Mouse (Mus musculus) CH12.LX (cell line): ENCODE data around the gene Cnpy1. TPM values are rescaled to one million over a fixed set of nuclear protein-coding genes. Genes with fewer than 3 reads are reported as not detected.

Source experiments
- DNase-seq: peaks from one replicate; pipeline ENCODE4 v3.0.0-alpha.2; 2013; ENCODE audit errors: extremely low read depth
- H3K27ac ChIP-seq: 2 replicates; pipeline ENCODE4 v1.5.1; 2012; ENCODE audit warnings: low read depth, mild to moderate bottlenecking, control low read depth, moderate library complexity; ENCODE audit not compliant: insufficient read depth
- H3K27me3 ChIP-seq: replicated peaks from 2 replicates; pipeline ENCODE3; 2012; ENCODE audit warnings: inconsistent platforms
- H3K36me3 ChIP-seq, 2 experiments: replicated peaks in 1 of 2; 2 replicates each; pipeline versions ENCODE3 to v1.6.1; 2012; ENCODE audit warnings: inconsistent platforms in 1 of 2, low read length in 1 of 2, mild to moderate bottlenecking in 1 of 2, mixed read lengths in 1 of 2, moderate library complexity in 1 of 2; ENCODE audit not compliant: control insufficient read depth in 1 of 2, insufficient read depth in 1 of 2
- H3K4me1 ChIP-seq, 2 experiments: 2 replicates each; pipeline ENCODE4 v1.6.1; 2012; ENCODE audit warnings: inconsistent platforms in 1 of 2, moderate library complexity in 1 of 2; ENCODE audit not compliant: insufficient read depth in 2 of 2, control insufficient read depth in 1 of 2
- H3K4me2 ChIP-seq: 2 replicates; pipeline ENCODE4 v1.6.1; 2012; ENCODE audit warnings: low read depth, mild to moderate bottlenecking, control low read depth; ENCODE audit not compliant: poor library complexity, insufficient read depth, severe bottlenecking
- H3K4me3 ChIP-seq, 3 experiments: fragments of 150-350 bp in 1 of 3; sonication (generic) in 1 of 3; replicated peaks in 1 of 3; 2 replicates each; pipeline versions ENCODE3 to v1.5.1; 2011 to 2012; ENCODE audit warnings: low read depth in 2 of 3, low read length in 2 of 3, mild to moderate bottlenecking in 2 of 3, moderate library complexity in 2 of 3, control low read depth in 1 of 3, improper control_type of control experiment in 1 of 3, inconsistent platforms in 1 of 3, mixed read lengths in 1 of 3; ENCODE audit not compliant: poor library complexity in 1 of 3
- H3K79me2 ChIP-seq: replicated peaks from 2 replicates; pipeline ENCODE4 v1.6.1; 2012; ENCODE audit warnings: mild to moderate bottlenecking, moderate library complexity; ENCODE audit not compliant: control insufficient read depth, poor library complexity, insufficient read depth, severe bottlenecking; ENCODE audit errors: extremely low read depth
- H3K9ac ChIP-seq: 2 replicates; pipeline ENCODE4 v1.6.1; 2012; ENCODE audit warnings: low read depth, mild to moderate bottlenecking, control low read depth, moderate library complexity; ENCODE audit not compliant: insufficient read depth
- H3K9me3 ChIP-seq: replicated peaks from 2 replicates; pipeline ENCODE3; 2012; ENCODE audit warnings: low read length, inconsistent platforms, mixed read lengths
- BHLHE40 ChIP-seq: IDR thresholded peaks from 2 replicates; pipeline ENCODE4 v1.6.1; 2011; ENCODE audit warnings: mild to moderate bottlenecking, low read depth, low read length, improper control_type of control experiment
- CHD2 ChIP-seq: IDR thresholded peaks from 2 replicates; pipeline ENCODE4 v1.6.1; 2011; ENCODE audit warnings: low read length, improper control_type of control experiment
- CTCF ChIP-seq, 2 experiments: IDR thresholded peaks in 1 of 2; conservative IDR thresholded peaks in 1 of 2; 2 replicates each; pipeline ENCODE4 v1.5.1; 2011 to 2012; ENCODE audit warnings: low read depth in 2 of 2, low read length in 2 of 2, improper control_type of control experiment in 1 of 2, inconsistent platforms in 1 of 2, mild to moderate bottlenecking in 1 of 2, moderate library complexity in 1 of 2
- E2F4 ChIP-seq: IDR thresholded peaks from 2 replicates; pipeline ENCODE4 v1.6.1; 2011; ENCODE audit warnings: low read depth, low read length, improper control_type of control experiment; ENCODE audit not compliant: insufficient replicate concordance
- ELF1 ChIP-seq: IDR thresholded peaks from 2 replicates; pipeline ENCODE4 v1.6.1; 2014; ENCODE audit warnings: low read depth, mild to moderate bottlenecking, inconsistent platforms, low read length, improper control_type of control experiment
- EP300 ChIP-seq: IDR thresholded peaks from 2 replicates; pipeline ENCODE4 v1.6.1; 2011; ENCODE audit warnings: low read length, improper control_type of control experiment
- ETS1 ChIP-seq: conservative IDR thresholded peaks from 2 replicates; pipeline ENCODE4 v1.6.1; 2012; ENCODE audit warnings: low read depth, mild to moderate bottlenecking, inconsistent platforms, low read length, improper control_type of control experiment, moderate library complexity
- IRF4 ChIP-seq: IDR thresholded peaks from 2 replicates; pipeline ENCODE4 v1.6.1; 2014; ENCODE audit warnings: low read depth, mild to moderate bottlenecking, inconsistent platforms, low read length, improper control_type of control experiment
- JUN ChIP-seq: IDR thresholded peaks from 2 replicates; pipeline ENCODE4 v1.6.1; 2011; ENCODE audit warnings: low read depth, mild to moderate bottlenecking, low read length, improper control_type of control experiment, moderate library complexity; ENCODE audit not compliant: insufficient read depth
- JUND ChIP-seq: conservative IDR thresholded peaks from 2 replicates; pipeline ENCODE4 v1.6.1; 2011; ENCODE audit warnings: low read depth, low read length, improper control_type of control experiment
- KAT2A ChIP-seq: IDR thresholded peaks from 2 replicates; pipeline ENCODE4 v1.6.1; 2012; ENCODE audit warnings: low read length, improper control_type of control experiment, inconsistent platforms; ENCODE audit not compliant: insufficient replicate concordance
- MAFK ChIP-seq: IDR thresholded peaks from 2 replicates; pipeline ENCODE4 v1.6.1; 2011; ENCODE audit warnings: low read length, improper control_type of control experiment; ENCODE audit not compliant: insufficient replicate concordance
- MAZ ChIP-seq: IDR thresholded peaks from 2 replicates; pipeline ENCODE4 v1.6.1; 2012; ENCODE audit warnings: low read depth, mild to moderate bottlenecking, inconsistent platforms, low read length, improper control_type of control experiment, moderate library complexity
- MEF2A ChIP-seq: IDR thresholded peaks from 2 replicates; pipeline ENCODE4 v1.6.1; 2014; ENCODE audit warnings: low read depth, mild to moderate bottlenecking, inconsistent platforms, low read length, improper control_type of control experiment, borderline replicate concordance
- MYC ChIP-seq: IDR thresholded peaks from 2 replicates; pipeline ENCODE4 v1.6.1; 2011; ENCODE audit warnings: low read depth, mild to moderate bottlenecking, improper control_type of control experiment, low read length
- NRF1 ChIP-seq: IDR thresholded peaks from 2 replicates; pipeline ENCODE4 v1.6.1; 2014; ENCODE audit warnings: low read depth, mild to moderate bottlenecking, inconsistent platforms, low read length, improper control_type of control experiment, moderate library complexity
- PAX5 ChIP-seq: IDR thresholded peaks from 2 replicates; pipeline ENCODE4 v1.6.1; 2012; ENCODE audit warnings: low read length, inconsistent platforms, mixed read lengths
- POLR2A ChIP-seq: IDR thresholded peaks from 2 replicates; pipeline ENCODE4 v1.6.1; 2011; ENCODE audit warnings: low read depth, mild to moderate bottlenecking, improper control_type of control experiment, low read length
- POLR2AphosphoS2 ChIP-seq: IDR thresholded peaks from 2 replicates; pipeline ENCODE4 v1.6.1; 2011; ENCODE audit warnings: low read depth, low read length, improper control_type of control experiment
- RAD21 ChIP-seq: IDR thresholded peaks from 2 replicates; pipeline ENCODE4 v1.6.1; 2011; ENCODE audit warnings: low read depth, mild to moderate bottlenecking, low read length, improper control_type of control experiment, moderate library complexity
- RCOR1 ChIP-seq: conservative IDR thresholded peaks from 2 replicates; pipeline ENCODE4 v1.6.1; 2012; ENCODE audit warnings: low read depth, mild to moderate bottlenecking, inconsistent platforms, low read length, improper control_type of control experiment
- SIN3A ChIP-seq: IDR thresholded peaks from 2 replicates; pipeline ENCODE4 v1.6.1; 2012; ENCODE audit warnings: low read length, improper control_type of control experiment, inconsistent platforms
- SMC3 ChIP-seq: IDR thresholded peaks from 2 replicates; pipeline ENCODE4 v1.6.1; 2011; ENCODE audit warnings: low read depth, low read length, improper control_type of control experiment
- TCF12 ChIP-seq: IDR thresholded peaks from 2 replicates; pipeline ENCODE4 v1.6.1; 2014; ENCODE audit warnings: low read depth, mild to moderate bottlenecking, inconsistent platforms, low read length, improper control_type of control experiment
- UBTF ChIP-seq: IDR thresholded peaks from 2 replicates; pipeline ENCODE4 v1.6.1; 2012; ENCODE audit warnings: low read depth, mild to moderate bottlenecking, inconsistent platforms, low read length, improper control_type of control experiment, moderate library complexity
- USF1 ChIP-seq: IDR thresholded peaks from 2 replicates; pipeline ENCODE4 v1.6.1; 2014; ENCODE audit warnings: low read depth, mild to moderate bottlenecking, inconsistent platforms, low read length, improper control_type of control experiment
- ZC3H11A ChIP-seq: IDR thresholded peaks from 2 replicates; pipeline ENCODE4 v1.6.1; 2012; ENCODE audit warnings: low read depth, mild to moderate bottlenecking, inconsistent platforms, low read length, improper control_type of control experiment
- ZKSCAN1 ChIP-seq: IDR thresholded peaks from 2 replicates; pipeline ENCODE4 v1.6.1; 2012; ENCODE audit warnings: low read depth, inconsistent platforms, low read length, improper control_type of control experiment, borderline replicate concordance
- dilution Hi-C: fragments of 300-500 bp; cut with MboI; formaldehyde crosslinking; loops from 2 replicates; pipeline ENCODE4 v1.14.3; 2020; ENCODE audit warnings: low sequenced_read_pairs; ENCODE audit not compliant: extremely low pct_unique_long_range_greater_than_20kb, extremely low pct_ligation_motif_present
- in situ Hi-C: fragments of 300-500 bp; cut with MboI; formaldehyde crosslinking; loops from 3 replicates; pipeline ENCODE4 v1.14.3; 2019; ENCODE audit warnings: low sequenced_read_pairs, low pct_ligation_motif_present, low pct_unique_long_range_greater_than_20kb, mixed read lengths
- polyA plus RNA-seq: library from polyadenylated mRNA; unstranded; fragments of >175 nt; gene quantifications from 2 replicates; pipeline ENCODE4 v1.2.1, GENCODE M21; 2012; ENCODE audit warnings: low read depth; ENCODE audit not compliant: insufficient read length
- total RNA-seq, 2 experiments: library from RNA; depleted of rRNA; stranded (reverse); fragments of 300-350 nt in 1 of 2; fragments of >200 nt in 1 of 2; gene quantifications; 2 replicates each; pipeline ENCODE4 v1.2.3; 2012 to 2014

Gene Cnpy1
- total and polyA plus RNA-seq, 3 experiments, result 0.11 to 0.26 TPM; not detected in 1

- peak overlapping the region; percentile 34; the same call in 1 of the 2 replicates for H3K4me2 ChIP-seq
- no peak overlapping the region for H3K9ac ChIP-seq
- TF ChIP-seq MEF2A (no peak), EP300 (no peak), ZKSCAN1 (no peak), KAT2A (no peak), CHD2 (no peak), POLR2AphosphoS2 (no peak), MYC (no peak), SMC3 (no peak), USF1 (no peak), ELF1 (no peak), SIN3A (no peak), BHLHE40 (no peak), POLR2A (no peak), TCF12 (no peak), RAD21 (no peak), NRF1 (no peak), ZC3H11A (no peak), MAFK (no peak), MAZ (no peak)
- no peaks in the 10 kb centered on the region for H3K9me3 ChIP-seq
- no peaks in the 10 kb centered on the region for H3K79me2 ChIP-seq
- no peaks in the 10 kb centered on the region for H3K36me3 ChIP-seq
- peak; percentile 9 for DNase-seq
- in situ Hi-C loops (no loop called here), dilution Hi-C loops (no loop called here)
- H3K4me1 ChIP-seq, result no peaks in the 10 kb centered on the region
- H3K27me3 ChIP-seq, result peaks cover 2% of the 10 kb centered on the region
- H3K4me3 ChIP-seq, result peak overlapping the region in 2 of 3 experiments; percentile 11 to 13
- no peak overlapping the region for H3K27ac ChIP-seq
Measured at GRCm38 (mm10) chr5:28209549-28210431, 35.8 kb downstream of the Cnpy1 start.

GRCm38 (mm10) chr5:28208726-28209520, 36.7 kb downstream of the Cnpy1 start:
- no peak overlapping the region for H3K9ac ChIP-seq
- no peaks in the 10 kb centered on the region for H3K9me3 ChIP-seq
- no peak overlapping the region for H3K4me3 ChIP-seq
- DNase-seq, result no peak
- H3K4me1 ChIP-seq, result no peaks in the 10 kb centered on the region
- H3K27me3 ChIP-seq, result peaks cover 2% of the 10 kb centered on the region
- TF ChIP-seq TCF12 (no peak), JUND (no peak), E2F4 (no peak), UBTF (no peak), CTCF (conservative IDR thresholded peaks at IDR 0.05 in 1 of 2, IDR thresholded peaks at IDR 0.05 in 1 of 2; ENCODE audit: low read depth in 2 of 2, low read length in 2 of 2) (no peak), RCOR1 (no peak), ZKSCAN1 (no peak), JUN (no peak), POLR2AphosphoS2 (no peak), ETS1 (no peak), IRF4 (no peak), CHD2 (no peak), MAFK (no peak), PAX5 (no peak), ZC3H11A (no peak), USF1 (no peak)
- H3K27ac ChIP-seq, result no peak overlapping the region
- dilution Hi-C loops, result no loop called here
- H3K36me3 ChIP-seq, result no peaks in the 10 kb centered on the region
- in situ Hi-C loops, result no loop called here
- H3K4me2 ChIP-seq, result no peak overlapping the region
- no peaks in the 10 kb centered on the region for H3K79me2 ChIP-seq
